10 mouse cellular contexts compared by ENCODE assay signal in the genomic region with DNA sequence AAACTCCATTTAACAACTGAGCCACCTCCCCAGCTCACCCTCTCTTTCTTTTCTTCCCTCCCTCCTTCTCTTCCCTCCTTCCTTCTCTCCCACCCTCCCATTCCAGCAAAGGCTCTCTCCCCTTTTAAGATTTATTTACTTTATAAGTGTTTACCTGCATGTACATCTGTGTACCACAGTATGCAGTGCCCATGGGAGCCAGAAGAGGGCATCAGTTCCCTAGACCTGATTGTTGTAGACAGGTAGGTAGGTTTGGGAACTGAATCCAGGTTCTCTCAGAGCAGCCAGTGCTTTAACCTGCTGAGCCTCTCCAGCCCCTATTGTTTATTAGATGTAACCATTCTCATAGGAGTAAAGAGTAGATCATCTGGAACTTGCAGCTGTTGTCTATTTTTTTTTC. TPM values are rescaled to one million over a fixed set of nuclear protein-coding genes. Genes with fewer than 3 reads are reported as not detected.
DNase-seq lines count a peak whose midpoint lies in the region; ATAC-seq lines count a peak whose summit lies in the region.
"Had no signal": no experiment of that assay in that cellular context is flagged by ENCODE, and none has a peak within 500 bp of the region (broad histone marks: within the 10 kb centered on the region; RNA-seq: fewer than 3 reads in every experiment).

No protein-coding gene starts in this region.

- intact Hi-C loops in left cerebral cortex, postnatal 25 days (cut with DNase I), result no loop called here

- DNase-seq in adrenal gland, postnatal 10 days, result peak; percentile 36
- no peak for DNase-seq in adrenal gland, adult 8-10 months
- peak; percentile 46 for DNase-seq in kidney, adult 9 months
- no peak for DNase-seq in kidney, postnatal 14 days
- DNase-seq in thymus, postnatal 14 days, result peak; percentile 31
- DNase-seq in thymus, adult 18-20 months, result no peak
- no peak for DNase-seq in left cerebral cortex, postnatal 25 days (ENCODE audit: low spot score in 2 of 2)
- DNase-seq: cerebellum, adult 11 months had no signal

- ATAC-seq in frontal cortex, adult (ENCODE audit: low TSS enrichment), result no peak
- ATAC-seq: activated CD4-positive, CD25-positive, alpha-beta regulatory T cell, adult 4 months had no signal

RNA-seq across cellular contexts. Expression of gene D430042O09Rik, which starts 14.4 kb away (rescaled TPM):
- total RNA-seq in adrenal gland, postnatal 10 days (2021), result 10 to 100 TPM; 16.7 to 17.8 TPM
- total RNA-seq in adrenal gland, adult 8-10 months (2022), result 10 to 100 TPM; 29.6 to 39.5 (median 34.4) TPM
- total RNA-seq in left cerebral cortex, postnatal 25 days (2021), result 10 to 100 TPM; 21.8 to 31.6 TPM

RNA-seq across cellular contexts. Expression of gene Gtf3c1, which starts 14.5 kb away (rescaled TPM):
- total RNA-seq in adrenal gland, postnatal 10 days (2021), result 10 to 100 TPM; 55.0 to 67.9 TPM
- 10 to 100 TPM; 72.8 to 86.8 (median 78.4) TPM for total RNA-seq in adrenal gland, adult 8-10 months (2022)
- total RNA-seq in left cerebral cortex, postnatal 25 days (2021), result 100 to 1,000 TPM in 1 of 2 experiments, 10 to 100 TPM in 1; 96.8 to 101 TPM

Comparison
In these comparisons a context has a peak if more than half of its experiments do, and no peak if none do; other contexts are left out.
1. DNase-seq: peak in adrenal gland, postnatal 10 days (single experiment), kidney, adult 9 months (single experiment) and thymus, postnatal 14 days (single experiment); none in adrenal gland, adult 8-10 months (single experiment), kidney, postnatal 14 days (single experiment), thymus, adult 18-20 months (0 of 2) and left cerebral cortex, postnatal 25 days (0 of 2).